Mouse (Mus musculus): ENCODE measurements at regions not wholly inside any gene's neighbourhood (a gene's known extent, or its start where the extent isn't known, plus 50 kb on each side); places are given as distances from the start of the nearest gene placed in this dataset.

DNA sequence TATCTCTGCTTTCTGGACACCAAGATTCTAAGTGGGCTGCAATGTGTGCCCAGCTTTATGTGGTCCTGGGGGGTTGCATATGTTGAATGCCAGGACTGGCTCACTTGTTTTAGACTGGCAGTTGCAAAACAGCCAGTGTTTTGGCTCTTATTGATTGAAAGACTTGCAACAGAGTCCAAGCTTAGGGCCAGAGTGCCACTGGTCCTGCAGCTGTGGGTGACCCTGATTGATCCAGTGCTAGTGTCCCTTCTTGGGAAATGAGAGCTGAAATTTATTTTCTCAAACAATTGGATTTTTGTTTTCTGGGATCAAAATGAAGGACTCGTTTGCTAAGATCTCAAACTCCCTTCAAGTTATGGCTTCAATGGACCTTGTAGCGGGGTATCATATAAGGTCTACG, 603.4 kb downstream of the Epha4 start:
- no peaks in the 10 kb centered on the region for H3K4me1 ChIP-seq (ENCODE audit: control insufficient read depth, insufficient read depth, low read length)
- TF ChIP-seq CTCF (IDR thresholded peaks at IDR 0.05; ENCODE audit: insufficient read depth, low read depth, low read length) (no peak), POLR2A (IDR thresholded peaks at IDR 0.05; ENCODE audit: insufficient read depth, low read depth, low read length) (no peak)
- no peak overlapping the region for H3K4me3 ChIP-seq (ENCODE audit: insufficient read depth, low read depth, low read length)
- 98% methylated on average over 3 of the region's 3 CpGs for WGBS
- H3K27ac ChIP-seq (ENCODE audit: insufficient read depth, low read depth, low read length), result no peak overlapping the region

- no peak overlapping the region for H3K27ac ChIP-seq (ENCODE audit: insufficient read depth, low read depth, low read length)
- no peak overlapping the region for H3K4me3 ChIP-seq (ENCODE audit: insufficient read depth, low read depth, low read length)
- H3K4me1 ChIP-seq (ENCODE audit: control insufficient read depth, insufficient read depth, low read length), result no peaks in the 10 kb centered on the region
- TF ChIP-seq CTCF (IDR thresholded peaks at IDR 0.05; ENCODE audit: insufficient read depth, low read depth, low read length), result no peak
- TF ChIP-seq POLR2A (IDR thresholded peaks at IDR 0.05; ENCODE audit: insufficient read depth, low read depth, low read length), result no peak
- WGBS, result 71% methylated on average over 2 of the region's 2 CpGs
Measured at GRCm38 (mm10) chr1:76919541-76919940, 595.3 kb downstream of the Epha4 start.

- Histone ChIP-seq H3K4me1 (ENCODE audit: control insufficient read depth, insufficient read depth, low read length) (no peaks in the 10 kb centered on the region), H3K4me3 (ENCODE audit: insufficient read depth, low read depth, low read length) (no peak overlapping the region), H3K27ac (ENCODE audit: insufficient read depth, low read depth, low read length) (no peak overlapping the region)
- no peak for TF ChIP-seq POLR2A (IDR thresholded peaks at IDR 0.05; ENCODE audit: insufficient read depth, low read depth, low read length)
- TF ChIP-seq CTCF (IDR thresholded peaks at IDR 0.05; ENCODE audit: insufficient read depth, low read depth, low read length), result no peak
Measured at GRCm38 (mm10) chr1:76920634-76921033, 594.3 kb downstream of the Epha4 start.

GRCm38 (mm10) chr1:76927041-76927440, 587.8 kb downstream of the Epha4 start:
- WGBS, result 93% methylated on average over 5 of the region's 5 CpGs
- Histone ChIP-seq H3K4me3 (ENCODE audit: insufficient read depth, low read depth, low read length) (no peak overlapping the region), H3K27ac (ENCODE audit: insufficient read depth, low read depth, low read length) (no peak overlapping the region), H3K4me1 (ENCODE audit: control insufficient read depth, insufficient read depth, low read length) (no peaks in the 10 kb centered on the region)
- TF ChIP-seq CTCF (IDR thresholded peaks at IDR 0.05; ENCODE audit: insufficient read depth, low read depth, low read length), result no peak
- TF ChIP-seq POLR2A (IDR thresholded peaks at IDR 0.05; ENCODE audit: insufficient read depth, low read depth, low read length), result no peak

DNA sequence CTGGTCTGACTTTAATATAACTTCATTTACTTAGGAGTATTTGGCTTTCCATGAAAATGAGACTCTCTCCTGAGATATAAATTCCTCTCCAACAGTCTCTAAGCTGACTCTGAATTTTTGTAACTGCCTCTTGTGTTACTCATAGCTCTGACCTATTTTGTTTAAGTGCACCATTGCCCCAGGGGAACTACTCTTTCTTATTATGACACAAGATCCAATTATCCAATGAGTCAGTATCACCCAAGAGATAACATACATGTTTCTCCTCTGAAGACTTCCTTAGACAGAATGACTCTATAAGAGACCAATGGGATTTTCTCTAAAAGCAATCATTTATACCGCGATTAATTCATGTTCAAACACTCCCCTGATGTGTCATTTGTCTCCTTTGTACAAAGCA, 586.9 kb downstream of the Epha4 start:
- WGBS, result 75% methylated on average over 2 of the region's 2 CpGs
- no peak overlapping the region for H3K4me3 ChIP-seq (ENCODE audit: insufficient read depth, low read depth, low read length)
- TF ChIP-seq CTCF (IDR thresholded peaks at IDR 0.05; ENCODE audit: insufficient read depth, low read depth, low read length), result no peak
- TF ChIP-seq POLR2A (IDR thresholded peaks at IDR 0.05; ENCODE audit: insufficient read depth, low read depth, low read length), result no peak
- no peaks in the 10 kb centered on the region for H3K4me1 ChIP-seq (ENCODE audit: control insufficient read depth, insufficient read depth, low read length)
- H3K27ac ChIP-seq (ENCODE audit: insufficient read depth, low read depth, low read length), result no peak overlapping the region

DNA sequence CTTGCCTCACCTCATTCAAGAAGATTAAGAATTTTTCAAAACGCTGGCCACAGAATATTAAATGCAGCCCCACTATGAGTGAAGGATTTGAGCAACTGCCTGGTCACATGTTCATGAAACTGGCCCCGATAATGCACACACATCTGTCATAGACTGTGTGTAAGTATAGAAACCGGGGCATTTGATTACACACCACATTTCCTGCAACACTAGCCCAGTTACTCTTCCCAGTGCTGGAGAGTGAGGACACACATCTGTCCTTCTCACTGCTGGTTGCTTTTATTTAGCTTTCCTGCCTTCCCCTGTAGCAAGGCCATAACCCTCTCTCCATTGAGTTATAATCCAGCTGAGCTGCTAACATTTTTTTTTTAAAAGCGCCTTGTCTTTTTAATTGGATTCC, 581.4 kb downstream of the Epha4 start:
- H3K4me1 ChIP-seq (ENCODE audit: control insufficient read depth, insufficient read depth, low read length), result no peaks in the 10 kb centered on the region
- no peak for TF ChIP-seq CTCF (IDR thresholded peaks at IDR 0.05; ENCODE audit: insufficient read depth, low read depth, low read length)
- TF ChIP-seq POLR2A (IDR thresholded peaks at IDR 0.05; ENCODE audit: insufficient read depth, low read depth, low read length), result no peak
- H3K27ac ChIP-seq (ENCODE audit: insufficient read depth, low read depth, low read length), result no peak overlapping the region
- 89% methylated on average over 4 of the region's 4 CpGs for WGBS
- H3K4me3 ChIP-seq (ENCODE audit: insufficient read depth, low read depth, low read length), result no peak overlapping the region

DNA sequence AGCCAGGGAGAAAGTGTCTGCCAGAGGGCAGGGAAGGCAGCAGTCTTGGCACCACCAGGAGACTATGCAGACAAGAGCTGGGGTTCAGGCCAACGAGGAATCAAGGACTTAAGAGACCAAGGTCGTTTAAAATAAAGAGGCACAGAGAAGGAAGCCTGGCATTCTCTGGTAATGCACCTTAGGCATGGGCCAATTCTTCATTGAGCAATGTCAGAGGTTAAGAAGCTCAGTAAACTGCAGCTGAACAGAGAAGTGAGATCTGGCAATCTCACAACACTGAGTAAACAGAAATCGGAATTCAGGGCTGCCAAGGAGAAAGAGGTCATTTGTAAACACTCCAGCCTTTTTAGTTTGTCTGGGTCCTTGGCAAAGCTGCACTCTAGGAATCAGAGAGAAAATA, 572.2 kb downstream of the Epha4 start:
- no peak overlapping the region for H3K27ac ChIP-seq (ENCODE audit: insufficient read depth, low read depth, low read length)
- no peaks in the 10 kb centered on the region for H3K4me1 ChIP-seq (ENCODE audit: control insufficient read depth, insufficient read depth, low read length)
- WGBS, result 21% methylated on average over 3 of the region's 3 CpGs
- H3K4me3 ChIP-seq (ENCODE audit: insufficient read depth, low read depth, low read length), result no peak overlapping the region
- TF ChIP-seq POLR2A (IDR thresholded peaks at IDR 0.05; ENCODE audit: insufficient read depth, low read depth, low read length), result no peak
- no peak for TF ChIP-seq CTCF (IDR thresholded peaks at IDR 0.05; ENCODE audit: insufficient read depth, low read depth, low read length)

GRCm38 (mm10) chr1:76944046-76944445, 570.8 kb downstream of the Epha4 start:
- H3K4me1 ChIP-seq (ENCODE audit: control insufficient read depth, insufficient read depth, low read length), result no peaks in the 10 kb centered on the region
- no peak overlapping the region for H3K27ac ChIP-seq (ENCODE audit: insufficient read depth, low read depth, low read length)
- TF ChIP-seq POLR2A (IDR thresholded peaks at IDR 0.05; ENCODE audit: insufficient read depth, low read depth, low read length) (no peak), CTCF (IDR thresholded peaks at IDR 0.05; ENCODE audit: insufficient read depth, low read depth, low read length) (no peak)
- WGBS, result 61% methylated on average over 4 of the region's 4 CpGs
- H3K4me3 ChIP-seq (ENCODE audit: insufficient read depth, low read depth, low read length), result no peak overlapping the region

GRCm38 (mm10) chr1:76955031-76955430, 559.9 kb downstream of the Epha4 start:
- no peaks in the 10 kb centered on the region for H3K4me1 ChIP-seq (ENCODE audit: control insufficient read depth, insufficient read depth, low read length)
- H3K4me3 ChIP-seq (ENCODE audit: insufficient read depth, low read depth, low read length), result no peak overlapping the region
- no peak overlapping the region for H3K27ac ChIP-seq (ENCODE audit: insufficient read depth, low read depth, low read length)
- TF ChIP-seq POLR2A (IDR thresholded peaks at IDR 0.05; ENCODE audit: insufficient read depth, low read depth, low read length) (no peak), CTCF (IDR thresholded peaks at IDR 0.05; ENCODE audit: insufficient read depth, low read depth, low read length) (no peak)

GRCm38 (mm10) chr1:76957411-76957810, 557.5 kb downstream of the Epha4 start:
- H3K4me3 ChIP-seq (ENCODE audit: insufficient read depth, low read depth, low read length), result no peak overlapping the region
- no peak for TF ChIP-seq CTCF (IDR thresholded peaks at IDR 0.05; ENCODE audit: insufficient read depth, low read depth, low read length)
- no peak for TF ChIP-seq POLR2A (IDR thresholded peaks at IDR 0.05; ENCODE audit: insufficient read depth, low read depth, low read length)
- H3K4me1 ChIP-seq (ENCODE audit: control insufficient read depth, insufficient read depth, low read length), result no peaks in the 10 kb centered on the region
- H3K27ac ChIP-seq (ENCODE audit: insufficient read depth, low read depth, low read length), result no peak overlapping the region
- 77% methylated on average over 5 of the region's 5 CpGs for WGBS

Data from olfactory bulb, adult 2 months (tissue).